In genomic region chr4:95913026-95913425, GRCm38 (mm10) we compare ENCODE assay signal across 24 mouse cellular contexts.
"Had no signal": no experiment of that assay in that cellular context is flagged by ENCODE, and none has a peak within 500 bp of the region (broad histone marks: within the 10 kb centered on the region; RNA-seq: fewer than 3 reads in every experiment).

No protein-coding gene starts in this region.

- H3K4me2 ChIP-seq: kidney, embryonic 15.5 days; limb, embryonic 12.5 days; limb, embryonic 15.5 days; liver, embryonic 11.5 days; lung, embryonic 14.5 days; midbrain, embryonic 11.5 days; neural tube, embryonic 12.5 days; neural tube, embryonic 15.5 days had no signal

- H3K27me3 ChIP-seq: kidney, embryonic 15.5 days; limb, embryonic 12.5 days; limb, embryonic 15.5 days; neural tube, embryonic 12.5 days; neural tube, embryonic 15.5 days had no signal

- H3K36me3 ChIP-seq: kidney, embryonic 15.5 days; limb, embryonic 12.5 days; limb, embryonic 15.5 days; neural tube, embryonic 12.5 days; neural tube, embryonic 15.5 days had no signal

- H3K27ac ChIP-seq: kidney, embryonic 15.5 days; left cerebral cortex, adult 2 months; limb, embryonic 12.5 days; limb, embryonic 15.5 days; liver, embryonic 14.5 days; neural tube, embryonic 12.5 days; neural tube, embryonic 15.5 days had no signal

- H3K9ac ChIP-seq: kidney, embryonic 15.5 days; limb, embryonic 12.5 days; limb, embryonic 15.5 days; liver, embryonic 14.5 days; liver, postnatal 0 days; lung, embryonic 14.5 days; neural tube, embryonic 12.5 days; neural tube, embryonic 15.5 days had no signal

- H3K4me1 ChIP-seq: kidney, embryonic 15.5 days; neural tube, embryonic 12.5 days; neural tube, embryonic 15.5 days had no signal

- DNase-seq: kidney, adult 8-10 months; kidney, postnatal 10 days; kidney, postnatal 36 days; layer of hippocampus, postnatal 36 days; left cerebral cortex, postnatal 4 days; liver, postnatal 0 days; lung, embryonic 14.5 days; lung, postnatal 10 days; lung, postnatal 4 days; midbrain, embryonic 14.5 days; retina, postnatal 1 day; right cerebral cortex, postnatal 25 days; thymus, adult 2 months; thymus, postnatal 14 days; thymus, postnatal 4 days had no signal

- H3K4me3 ChIP-seq: kidney, embryonic 15.5 days; left cerebral cortex, adult 2 months; limb, embryonic 12.5 days; limb, embryonic 15.5 days; neural tube, embryonic 12.5 days; neural tube, embryonic 15.5 days had no signal
